Mouse (Mus musculus): ENCODE measurements around the gene Itga4. TPM values are rescaled to one million over a fixed set of nuclear protein-coding genes. Genes with fewer than 3 reads are reported as not detected.

Gene Itga4
- polyA plus RNA-seq (2012; rRNA removed): 0.08 and 0.11 TPM in 2 replicates

GRCm38 (mm10) chr2:79255192-79256000, at the start of gene Itga4:
TSS of gene Itga4 (plus strand) at chr2:79255426.
- peak; percentile 37; the same call in 1 of the 2 replicates for TF ChIP-seq CTCF (IDR thresholded peaks at IDR 0.05; ENCODE audit: control insufficient read depth, insufficient read depth, insufficient replicate concordance, low read depth, low read length)
- TF ChIP-seq POLR2A (IDR thresholded peaks at IDR 0.05; ENCODE audit: control insufficient read depth, low read depth, low read length): no peak
- peak within 1 kb of the TSS; percentile 25 for H3K4me3 ChIP-seq (ENCODE audit: control insufficient read depth, low read depth, low read length)
- no peaks in the 10 kb centered on the region for H3K36me3 ChIP-seq (ENCODE audit: control insufficient read depth, insufficient read depth, low read length)
- peaks cover 8% of the 10 kb centered on the region for H3K4me1 ChIP-seq (ENCODE audit: control insufficient read depth, insufficient read depth, low read length)
- H3K27me3 ChIP-seq (ENCODE audit: control insufficient read depth, insufficient read depth, low read length): no peaks in the 10 kb centered on the region
- H3K27ac ChIP-seq (ENCODE audit: control insufficient read depth, insufficient read depth, low read depth, low read length): no peak within 1 kb of the TSS

GRCm38 (mm10) chr2:79206191-79206755, 49.0 kb upstream of the Itga4 start:
- no peak overlapping the region for H3K4me3 ChIP-seq (ENCODE audit: control insufficient read depth, low read depth, low read length)
- TF ChIP-seq CTCF (IDR thresholded peaks at IDR 0.05; ENCODE audit: control insufficient read depth, insufficient read depth, insufficient replicate concordance, low read depth, low read length): no peak
- no peak for TF ChIP-seq POLR2A (IDR thresholded peaks at IDR 0.05; ENCODE audit: control insufficient read depth, low read depth, low read length)

GRCm38 (mm10) chr2:79214982-79215381, 40.2 kb upstream of the Itga4 start:
- TF ChIP-seq CTCF (IDR thresholded peaks at IDR 0.05; ENCODE audit: control insufficient read depth, insufficient read depth, insufficient replicate concordance, low read depth, low read length): no peak
- no peak for TF ChIP-seq POLR2A (IDR thresholded peaks at IDR 0.05; ENCODE audit: control insufficient read depth, low read depth, low read length)
- no peaks in the 10 kb centered on the region for H3K27me3 ChIP-seq (ENCODE audit: control insufficient read depth, insufficient read depth, low read length)
- no peak overlapping the region for H3K27ac ChIP-seq (ENCODE audit: control insufficient read depth, insufficient read depth, low read depth, low read length)
- H3K4me3 ChIP-seq (ENCODE audit: control insufficient read depth, low read depth, low read length): no peak overlapping the region
- no peaks in the 10 kb centered on the region for H3K36me3 ChIP-seq (ENCODE audit: control insufficient read depth, insufficient read depth, low read length)
- no peaks in the 10 kb centered on the region for H3K4me1 ChIP-seq (ENCODE audit: control insufficient read depth, insufficient read depth, low read length)

More at GRCm38 (mm10) chr2:79206191-79206755, 49.0 kb upstream of the Itga4 start:
- Histone ChIP-seq H3K4me1 (ENCODE audit: control insufficient read depth, insufficient read depth, low read length) (no peaks in the 10 kb centered on the region), H3K27ac (ENCODE audit: control insufficient read depth, insufficient read depth, low read depth, low read length) (no peak overlapping the region), H3K36me3 (ENCODE audit: control insufficient read depth, insufficient read depth, low read length) (no peaks in the 10 kb centered on the region), H3K27me3 (ENCODE audit: control insufficient read depth, insufficient read depth, low read length) (no peaks in the 10 kb centered on the region)

- Histone ChIP-seq H3K4me1 (ENCODE audit: control insufficient read depth, insufficient read depth, low read length) (no peaks in the 10 kb centered on the region), H3K27me3 (ENCODE audit: control insufficient read depth, insufficient read depth, low read length) (no peaks in the 10 kb centered on the region), H3K36me3 (ENCODE audit: control insufficient read depth, insufficient read depth, low read length) (no peaks in the 10 kb centered on the region), H3K27ac (ENCODE audit: control insufficient read depth, insufficient read depth, low read depth, low read length) (no peak overlapping the region), H3K4me3 (ENCODE audit: control insufficient read depth, low read depth, low read length) (no peak overlapping the region)
- TF ChIP-seq CTCF (IDR thresholded peaks at IDR 0.05; ENCODE audit: control insufficient read depth, insufficient read depth, insufficient replicate concordance, low read depth, low read length): no peak
- no peak for TF ChIP-seq POLR2A (IDR thresholded peaks at IDR 0.05; ENCODE audit: control insufficient read depth, low read depth, low read length)
Measured at GRCm38 (mm10) chr2:79215479-79215878, 39.7 kb upstream of the Itga4 start.

GRCm38 (mm10) chr2:79224714-79225426, 30.4 kb upstream of the Itga4 start:
- no peaks in the 10 kb centered on the region for H3K36me3 ChIP-seq (ENCODE audit: control insufficient read depth, insufficient read depth, low read length)
- no peaks in the 10 kb centered on the region for H3K27me3 ChIP-seq (ENCODE audit: control insufficient read depth, insufficient read depth, low read length)
- H3K4me1 ChIP-seq (ENCODE audit: control insufficient read depth, insufficient read depth, low read length): no peaks in the 10 kb centered on the region
- no peak for TF ChIP-seq CTCF (IDR thresholded peaks at IDR 0.05; ENCODE audit: control insufficient read depth, insufficient read depth, insufficient replicate concordance, low read depth, low read length)
- TF ChIP-seq POLR2A (IDR thresholded peaks at IDR 0.05; ENCODE audit: control insufficient read depth, low read depth, low read length): no peak
- H3K4me3 ChIP-seq (ENCODE audit: control insufficient read depth, low read depth, low read length): no peak overlapping the region
- H3K27ac ChIP-seq (ENCODE audit: control insufficient read depth, insufficient read depth, low read depth, low read length): no peak overlapping the region

GRCm38 (mm10) chr2:79227805-79228241, 27.4 kb upstream of the Itga4 start:
- Histone ChIP-seq H3K36me3 (ENCODE audit: control insufficient read depth, insufficient read depth, low read length) (no peaks in the 10 kb centered on the region), H3K27ac (ENCODE audit: control insufficient read depth, insufficient read depth, low read depth, low read length) (no peak overlapping the region), H3K27me3 (ENCODE audit: control insufficient read depth, insufficient read depth, low read length) (no peaks in the 10 kb centered on the region), H3K4me3 (ENCODE audit: control insufficient read depth, low read depth, low read length) (no peak overlapping the region), H3K4me1 (ENCODE audit: control insufficient read depth, insufficient read depth, low read length) (no peaks in the 10 kb centered on the region)
- TF ChIP-seq CTCF (IDR thresholded peaks at IDR 0.05; ENCODE audit: control insufficient read depth, insufficient read depth, insufficient replicate concordance, low read depth, low read length) (no peak), POLR2A (IDR thresholded peaks at IDR 0.05; ENCODE audit: control insufficient read depth, low read depth, low read length) (no peak)
